Mouse (Mus musculus) yolk sac, embryonic 10.5 days (tissue): ENCODE results near the gene Diaph2.
"Not testable (repeated sequence)": the region's sequence is repeated elsewhere in the genome, so short reads cannot be mapped to it uniquely, and the experiment has no call there.

Experiments used
- DNase-seq: peaks from one replicate; pipeline ENCODE4 v3.0.0-alpha.2; 2017; ENCODE audit warnings: low spot score

The Diaph2 gene

GRCm38 (mm10) chrX:130287032-130287431, 537.5 kb downstream of the Diaph2 start:
- no peak for DNase-seq

GRCm38 (mm10) chrX:130289775-130290174, 540.2 kb downstream of the Diaph2 start:
- DNase-seq: no peak

GRCm38 (mm10) chrX:130350808-130351435, 601.4 kb downstream of the Diaph2 start:
- no peak for DNase-seq

- no peak for DNase-seq
Measured at GRCm38 (mm10) chrX:130351480-130351879, 601.9 kb downstream of the Diaph2 start.

GRCm38 (mm10) chrX:130393508-130394145, 644.1 kb downstream of the Diaph2 start:
- no peak for DNase-seq

- no peak for DNase-seq
Measured at GRCm38 (mm10) chrX:130403214-130403613, 653.7 kb downstream of the Diaph2 start.

- not testable (repeated sequence) for DNase-seq
Measured at GRCm38 (mm10) chrX:130407471-130407870, 657.9 kb downstream of the Diaph2 start.

GRCm38 (mm10) chrX:130408985-130409384, 659.4 kb downstream of the Diaph2 start:
- DNase-seq: no peak

GRCm38 (mm10) chrX:130423134-130423533, 673.6 kb downstream of the Diaph2 start:
- no peak for DNase-seq

GRCm38 (mm10) chrX:130451822-130452487, 702.4 kb downstream of the Diaph2 start:
- DNase-seq: no peak

GRCm38 (mm10) chrX:130452488-130452823, 702.9 kb downstream of the Diaph2 start:
- DNase-seq: no peak

- DNase-seq: no peak
Measured at GRCm38 (mm10) chrX:130473133-130473532, 723.6 kb downstream of the Diaph2 start.

- DNase-seq: no peak
Measured at GRCm38 (mm10) chrX:130480877-130481276, 731.3 kb downstream of the Diaph2 start.

GRCm38 (mm10) chrX:130502680-130503464, 753.3 kb downstream of the Diaph2 start:
- DNase-seq: no peak

GRCm38 (mm10) chrX:130503465-130503860, 753.9 kb downstream of the Diaph2 start:
- DNase-seq: no peak

- no peak for DNase-seq
Measured at GRCm38 (mm10) chrX:130505626-130506025, 756.1 kb downstream of the Diaph2 start.
